Mouse (Mus musculus) adrenal gland, adult 2 months (tissue): ENCODE measurements around the gene Pltp. TPM values are rescaled to one million over a fixed set of nuclear protein-coding genes. Genes with fewer than 3 reads are reported as not detected.
A peak's percentile ranks its signal among the peaks of the same experiment; 100 is the strongest.
"Not testable (repeated sequence)": the region's sequence is repeated elsewhere in the genome, so short reads cannot be mapped to it uniquely, and the experiment has no call there.

Experiments
- DNase-seq: peaks from one replicate; pipeline ENCODE4 v3.0.0; 2021
- polyA plus RNA-seq: library from polyadenylated mRNA; depleted of rRNA; stranded (reverse); fragments of >200 nt; gene quantifications from 2 replicates; pipeline ENCODE4 v1.2.3, GENCODE M21; 2012
- total RNA-seq, 2 experiments: library from RNA; stranded (reverse); gene quantifications; 2 replicates each; pipeline ENCODE4 v1.2.3; 2021

Pltp gene
- total and polyA plus RNA-seq, 3 experiments = 21.1 to 63.9 (median 36.6) TPM

DNA sequence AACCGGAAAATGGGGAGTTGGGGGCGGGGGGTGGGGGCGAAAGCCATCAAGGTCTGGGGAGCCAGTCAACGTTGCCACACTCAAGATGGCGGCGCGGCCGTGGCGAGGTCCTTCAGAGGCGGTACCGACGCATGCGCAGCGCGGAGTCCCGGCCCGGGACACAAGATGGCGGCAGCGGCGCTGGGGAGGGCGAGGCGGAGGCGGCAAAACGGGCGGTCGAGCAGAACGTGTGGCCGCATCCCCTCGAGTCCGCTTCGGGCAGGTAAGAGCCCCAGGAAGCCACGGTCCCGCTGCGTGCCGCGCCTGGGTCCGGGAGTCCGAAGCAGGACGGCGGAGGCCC lies 21.7 kb upstream of the Pltp start, which contains the start of gene Pcif1:
Gene Pcif1, plus strand, starts transcription at position 77 of the 340 bp plus-strand sequence.
- DNase-seq = peak; percentile 95

DNA sequence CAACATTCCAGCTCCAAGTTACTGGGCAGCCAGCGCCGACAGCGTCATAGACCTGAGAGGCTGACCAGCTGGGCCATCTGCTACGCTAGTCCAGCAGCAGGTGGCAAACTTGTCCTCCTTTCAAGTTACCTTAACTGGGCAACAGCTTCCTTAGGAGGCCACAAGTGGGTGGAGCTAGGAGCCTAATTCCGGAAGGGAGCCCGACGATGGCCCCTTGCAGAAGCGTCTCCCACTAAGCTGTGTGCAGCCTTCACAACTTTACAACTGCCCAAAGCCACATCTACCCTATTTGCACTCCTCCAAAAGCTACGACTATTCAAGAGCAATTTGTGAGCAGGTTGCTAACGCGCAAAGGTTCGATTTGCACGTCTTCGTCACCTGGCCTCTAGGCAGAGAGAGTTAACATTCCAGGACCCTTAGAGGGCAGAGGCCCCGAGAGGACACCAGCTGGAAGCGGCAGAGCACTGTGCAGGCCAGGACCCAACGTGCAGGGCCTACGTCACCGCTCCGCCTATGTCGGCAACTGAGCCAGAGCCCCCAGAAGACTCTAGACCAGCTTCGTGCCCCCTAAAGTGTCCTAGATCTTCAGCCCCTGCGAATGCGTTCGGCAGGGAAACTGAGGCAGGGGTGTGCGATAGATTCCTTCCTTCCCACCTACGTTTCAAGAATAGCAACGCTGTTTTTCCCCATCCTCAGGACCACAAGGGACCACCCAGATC lies 21.2 kb upstream of the Pltp start:
- DNase-seq = peak; percentile 70

DNA sequence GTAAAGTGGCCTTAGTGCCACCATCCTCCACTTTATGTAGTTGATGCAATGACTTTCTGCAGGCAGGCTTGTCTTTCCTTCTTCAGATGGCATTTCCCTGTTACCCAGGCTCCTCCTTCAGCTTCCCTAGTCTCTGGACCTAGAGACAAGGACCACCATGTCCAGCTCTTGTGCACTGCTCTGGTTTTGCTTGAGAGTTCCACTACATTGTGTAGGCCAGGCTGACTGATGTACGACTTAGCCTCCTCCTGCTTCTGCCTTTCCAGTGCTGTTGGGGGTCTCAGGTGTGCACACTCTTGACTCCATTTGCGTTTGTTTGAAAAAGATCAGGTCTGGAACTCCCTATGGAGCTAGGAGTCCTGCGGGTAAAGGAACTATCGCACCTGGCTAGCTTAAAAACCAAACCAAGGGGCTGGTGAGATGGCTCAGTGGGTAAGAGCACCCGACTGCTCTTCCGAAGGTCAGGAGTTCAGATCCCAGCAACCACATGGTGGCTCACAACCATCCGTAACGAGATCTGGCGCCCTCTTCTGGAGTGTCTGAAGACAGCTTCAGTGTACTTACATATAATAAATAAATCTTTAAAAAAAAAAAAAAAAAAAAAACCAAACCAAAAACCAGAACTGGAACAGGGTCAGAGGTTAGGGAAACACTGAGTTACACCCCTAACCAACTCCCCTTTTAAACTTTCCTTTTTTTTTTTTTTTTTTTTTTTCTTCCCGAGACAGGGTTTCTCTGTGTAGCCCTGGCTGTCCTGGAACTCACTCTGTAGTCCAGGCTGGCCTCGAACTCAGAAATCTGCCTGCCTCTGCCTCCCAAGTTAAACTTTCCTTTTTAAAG lies 20.1 kb upstream of the Pltp start:
- not testable (repeated sequence) for DNase-seq

DNA sequence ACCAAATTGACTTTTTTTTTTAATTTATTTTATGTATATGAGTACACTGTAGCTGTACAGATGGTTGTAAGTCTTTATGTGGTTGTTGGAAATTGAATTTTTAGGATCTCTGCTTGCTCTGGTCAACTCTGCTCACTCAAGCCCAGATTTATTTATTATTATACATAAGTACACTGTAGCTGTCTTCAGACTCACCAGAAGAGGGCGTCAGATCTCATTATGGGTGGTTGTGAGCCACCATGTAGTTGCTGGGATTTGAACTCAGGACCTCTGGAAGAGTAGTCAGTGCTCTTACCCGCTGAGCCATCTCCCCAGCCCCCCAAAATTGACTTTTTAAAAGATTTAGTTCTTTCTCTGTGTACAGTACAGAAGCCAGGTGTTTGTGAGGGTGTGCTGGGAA lies 18.1 kb upstream of the Pltp start:
- DNase-seq = not testable (repeated sequence)

DNA sequence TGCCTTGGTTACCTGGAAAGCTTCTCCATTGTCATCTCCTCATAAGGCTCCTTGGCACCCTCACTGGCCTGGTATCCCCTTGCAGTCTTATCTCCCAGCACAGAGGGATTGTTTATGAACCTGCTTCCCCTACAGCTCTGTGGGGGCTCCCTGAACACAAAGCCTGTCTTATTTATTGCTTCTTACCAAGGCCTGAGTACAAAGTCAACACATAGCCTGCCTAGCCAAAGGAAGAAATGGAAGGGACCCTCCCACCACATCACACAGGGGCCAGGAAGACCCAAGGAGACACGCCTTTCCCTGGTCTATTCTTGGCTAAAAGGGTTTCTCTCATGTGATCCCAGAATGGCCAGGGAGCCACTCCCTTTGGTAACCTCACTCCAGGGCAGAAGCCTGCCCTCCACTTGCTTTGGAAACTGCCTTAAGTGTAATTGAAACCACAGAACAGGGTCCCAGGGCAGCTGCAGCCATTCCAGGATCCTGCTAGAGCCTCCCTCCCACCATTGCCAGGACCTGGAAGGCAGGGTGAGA lies 16.8 kb upstream of the Pltp start:
- DNase-seq = peak; percentile 35

DNA sequence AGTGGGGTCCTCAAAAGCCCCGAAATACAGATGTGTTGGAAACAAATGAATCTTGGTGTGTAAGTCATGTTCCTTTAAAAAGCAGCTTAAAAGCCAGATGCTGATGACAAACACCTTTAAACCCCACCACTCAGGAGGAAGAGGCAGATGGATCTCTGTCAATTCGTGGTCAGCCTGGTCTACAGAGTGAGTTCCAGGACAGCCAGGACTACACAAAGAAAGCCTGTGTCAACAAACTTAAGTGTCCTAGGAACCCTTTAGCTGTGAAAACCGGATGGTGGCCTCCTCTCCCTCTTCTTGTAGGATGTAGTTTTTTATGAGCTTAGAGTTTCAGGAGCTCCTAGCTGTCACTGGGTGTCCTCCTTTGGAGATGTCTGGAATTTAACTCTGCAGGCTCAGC lies 16.1 kb upstream of the Pltp start:
- DNase-seq = no peak

DNA sequence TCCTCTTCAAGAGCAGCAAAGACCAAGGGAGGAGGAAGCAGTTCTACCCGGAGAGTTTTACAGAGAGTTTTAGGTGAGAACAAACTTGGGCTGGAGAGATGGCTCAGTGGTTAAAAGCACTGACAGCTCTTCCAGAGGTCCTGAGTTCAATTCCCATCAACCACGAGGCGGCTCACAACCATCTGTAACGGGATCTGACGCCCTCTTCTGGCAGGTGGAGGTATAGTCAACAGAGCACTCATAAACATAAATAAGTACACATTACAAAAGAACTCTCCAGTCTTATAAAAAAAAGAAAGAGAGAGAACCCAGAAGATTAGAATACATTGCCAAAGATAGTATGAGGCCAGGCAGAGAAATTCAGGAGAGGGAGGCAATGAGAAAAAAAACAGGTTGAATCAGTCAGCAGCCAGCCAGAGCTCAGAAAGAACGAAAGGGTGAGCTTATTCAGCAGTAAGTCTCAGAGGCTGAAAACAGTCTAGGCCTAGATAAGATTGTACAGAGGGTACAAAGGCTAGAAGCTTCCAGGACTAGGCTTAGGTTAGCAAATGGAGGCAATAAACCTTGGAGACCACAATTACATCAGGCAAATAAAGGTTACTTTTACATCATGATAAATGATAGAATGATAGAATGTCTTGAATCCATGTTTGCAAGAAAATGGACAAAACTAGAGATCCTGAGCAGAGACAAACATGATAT lies 14.2 kb upstream of the Pltp start:
- DNase-seq = no peak

DNA sequence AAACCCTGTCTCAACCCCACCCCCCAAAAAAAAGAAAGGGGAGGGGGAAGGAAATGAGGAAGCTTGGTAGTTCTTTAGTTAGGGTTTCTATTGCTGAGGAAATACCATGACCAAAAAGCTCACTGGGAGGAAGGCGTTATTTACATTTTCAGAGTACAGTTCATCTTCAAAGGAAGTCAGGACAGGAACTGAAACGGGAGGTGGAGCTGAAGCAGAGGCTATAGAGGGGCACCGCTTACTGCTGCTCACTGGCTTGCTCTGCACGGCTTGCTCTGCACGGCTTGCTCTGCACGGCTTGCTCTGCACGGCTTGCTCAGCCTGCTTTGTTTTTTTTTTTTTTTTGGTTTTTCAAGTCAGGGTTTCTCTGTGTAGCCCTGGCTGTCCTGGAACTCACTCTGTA lies 11.0 kb upstream of the Pltp start:
- DNase-seq = no peak

DNA sequence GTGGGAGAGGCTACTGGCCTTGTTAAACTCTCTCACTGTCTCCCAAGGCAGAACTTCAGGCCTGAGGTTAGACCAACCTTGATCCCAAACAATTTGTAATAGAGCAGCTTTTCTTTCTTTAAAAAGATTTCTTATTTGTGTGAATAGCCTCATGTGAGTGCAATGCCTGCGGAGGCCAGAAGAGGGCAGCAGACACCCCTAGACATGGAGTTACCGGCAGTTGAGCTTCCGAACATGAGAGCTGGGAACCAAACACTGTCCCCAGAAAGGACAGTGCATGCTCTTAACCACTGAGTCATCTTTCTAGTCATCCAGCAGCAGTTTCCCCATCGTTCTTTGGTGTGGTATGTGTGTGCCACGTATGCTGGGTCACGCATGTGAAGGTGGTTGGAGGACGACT lies 10.1 kb upstream of the Pltp start:
- no peak for DNase-seq

DNA sequence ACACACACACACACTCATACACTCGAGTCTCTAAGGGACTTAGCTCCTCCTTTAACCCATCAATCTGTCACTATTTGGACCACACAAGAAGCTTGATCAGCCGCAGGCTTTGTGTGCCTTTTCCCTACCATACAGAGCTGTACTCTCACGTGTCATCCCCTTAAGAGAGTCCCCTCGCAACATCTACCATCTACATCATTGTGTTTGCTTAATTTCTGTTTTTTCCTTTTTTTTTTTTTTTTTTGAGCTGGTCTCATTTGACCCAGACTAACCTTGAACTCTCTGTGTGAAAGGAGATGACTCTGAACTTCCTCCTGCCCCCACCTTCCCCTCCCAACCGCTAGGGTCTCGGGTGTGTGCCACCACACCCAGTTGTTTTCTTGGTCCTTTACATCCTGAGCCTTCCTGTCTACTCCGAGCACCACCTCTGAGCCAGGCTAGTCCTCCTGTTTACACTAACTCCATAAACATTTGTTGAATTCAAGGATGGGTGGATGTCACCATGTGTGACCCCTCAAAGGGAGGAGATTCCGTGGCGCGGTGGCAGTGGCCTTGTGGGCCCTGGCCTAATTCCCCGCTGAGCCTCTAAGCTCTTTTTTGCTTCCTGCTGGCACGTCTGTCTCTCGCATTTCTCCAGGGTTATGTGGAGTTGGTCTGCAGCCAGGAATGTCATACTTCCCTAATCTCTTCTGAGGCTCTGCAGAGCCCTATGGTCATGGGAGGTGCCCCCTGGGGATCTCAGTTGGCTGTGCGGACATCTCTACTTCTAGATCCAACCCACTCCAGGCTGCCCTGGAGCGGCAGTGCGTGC lies 9.4 kb upstream of the Pltp start:
- DNase-seq = peak; percentile 83

DNA sequence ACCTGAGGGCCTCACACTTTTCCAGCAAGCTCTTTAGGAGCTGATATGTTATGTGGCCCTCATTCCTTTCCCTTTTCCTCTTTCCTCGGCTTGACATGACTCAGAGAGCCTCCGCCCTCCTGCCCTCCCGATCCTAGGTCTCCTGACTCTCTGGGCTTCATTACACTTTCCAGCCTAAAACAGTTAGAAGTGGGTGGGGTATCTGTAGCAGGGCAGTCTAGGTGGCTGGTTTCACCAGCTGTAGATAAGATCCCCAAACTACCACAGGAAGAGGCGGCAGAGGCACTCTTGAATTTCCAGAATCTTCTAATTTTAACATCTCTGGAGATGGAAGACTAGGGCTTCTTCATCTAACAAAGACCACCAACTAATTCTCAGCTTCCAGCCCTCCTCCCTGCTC lies 7.1 kb upstream of the Pltp start:
- no peak for DNase-seq

DNA sequence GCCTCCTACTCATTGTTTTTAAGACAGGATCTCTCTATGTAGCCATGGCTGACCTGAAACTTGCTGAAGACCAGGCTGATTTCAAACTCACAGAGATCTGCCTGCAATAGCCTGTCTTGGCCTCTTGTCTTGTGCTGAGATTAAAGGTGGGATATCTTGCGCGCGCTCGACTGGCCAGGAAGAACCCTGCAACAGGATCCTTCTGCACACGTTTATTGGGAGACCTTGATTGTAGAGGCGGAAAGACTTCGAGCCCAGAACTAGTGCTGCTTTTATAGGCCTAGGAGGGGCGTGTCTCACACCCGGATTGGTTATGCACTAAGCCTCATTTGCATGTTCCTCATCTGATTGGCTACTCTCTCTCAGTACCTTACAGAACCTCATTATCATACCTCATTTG lies 5.9 kb upstream of the Pltp start:
- not testable (repeated sequence) for DNase-seq

DNA sequence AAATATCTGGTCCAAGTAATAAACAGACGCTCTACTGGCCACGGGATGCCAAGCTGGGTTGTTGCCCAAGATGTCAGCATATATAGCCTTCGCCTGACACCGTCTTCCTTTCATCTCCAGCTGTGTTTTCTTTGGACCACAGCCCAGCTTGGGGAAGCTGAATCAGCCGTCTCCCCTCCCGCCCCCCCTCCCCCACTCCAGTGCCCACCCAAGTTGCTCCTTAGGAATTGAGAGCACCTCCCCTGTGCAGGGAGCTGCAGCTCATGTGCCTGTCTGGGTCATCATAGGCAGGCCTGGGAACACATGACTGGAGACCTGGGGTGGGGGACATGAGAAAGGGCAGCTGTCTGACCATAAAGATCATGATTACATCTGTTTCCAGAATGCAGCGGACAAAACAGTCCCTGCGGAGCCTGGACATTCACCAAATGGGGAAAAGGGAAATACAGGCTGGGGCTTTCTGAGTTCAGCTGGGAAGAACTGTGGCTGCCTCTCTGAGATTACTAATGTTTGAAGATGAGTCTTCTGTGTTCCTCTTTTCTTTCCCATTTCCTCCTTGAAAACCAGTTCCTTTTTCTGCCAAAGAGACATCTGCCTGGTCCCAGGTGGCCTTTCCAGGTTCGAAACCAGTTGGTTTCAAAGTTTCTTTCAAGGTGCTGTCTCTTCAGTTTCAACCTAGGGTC lies 4.8 kb upstream of the Pltp start:
- peak; percentile 79 for DNase-seq

DNA sequence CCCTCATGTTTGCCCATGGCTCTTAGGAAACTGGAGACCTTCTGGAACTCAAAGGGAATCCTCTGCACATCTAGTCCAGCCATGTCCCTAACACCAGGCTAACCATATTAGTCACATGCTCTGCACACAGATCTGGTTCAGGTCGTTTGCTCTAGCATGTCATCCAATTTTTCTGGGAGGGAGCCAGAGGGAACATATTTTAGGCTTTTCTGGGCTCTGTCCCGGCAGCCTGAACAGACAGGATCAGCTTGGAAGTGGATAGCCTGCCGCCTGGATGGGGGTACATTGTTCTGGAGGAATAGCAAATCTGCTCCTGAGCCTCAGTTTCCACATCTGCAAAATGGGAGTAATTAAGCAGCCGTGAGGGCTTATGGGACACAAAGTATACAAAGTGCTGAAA lies 3.6 kb upstream of the Pltp start:
- DNase-seq = no peak

DNA sequence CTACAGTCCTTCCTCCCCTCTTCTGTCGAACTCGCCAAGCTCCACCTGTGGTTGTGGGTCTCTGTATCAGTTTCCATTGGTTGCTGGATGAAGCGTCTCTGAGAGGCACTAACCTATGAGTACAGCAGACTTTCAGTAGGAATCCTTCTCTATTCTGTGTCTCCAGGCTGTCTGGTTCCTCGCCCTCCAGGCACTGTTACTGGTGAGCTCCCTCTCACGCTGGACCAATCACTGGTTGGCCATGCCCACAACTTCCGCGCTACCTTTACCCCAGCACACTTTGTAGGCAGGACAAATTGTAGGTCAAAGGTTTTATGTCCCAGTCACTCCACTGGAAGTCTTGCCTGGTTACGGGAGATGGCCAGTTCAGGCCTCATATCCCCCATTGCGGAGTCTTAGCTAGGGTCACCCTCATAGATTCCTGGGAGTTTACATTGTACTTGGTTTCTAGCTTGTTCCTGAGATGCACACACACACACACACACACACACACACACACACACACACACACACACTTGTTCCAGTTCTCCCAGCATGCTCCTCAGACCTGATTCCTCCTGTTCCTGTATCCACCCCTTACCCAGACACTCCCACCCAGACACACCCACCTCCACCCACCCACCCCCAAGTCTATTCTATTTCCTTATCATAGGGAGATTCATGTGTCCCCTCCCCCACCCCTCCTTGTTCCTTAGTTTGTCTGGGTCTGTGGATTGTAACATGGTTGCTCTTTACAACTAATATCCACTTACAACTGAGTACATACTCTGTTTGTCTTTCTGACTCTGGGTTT lies 2.3 kb upstream of the Pltp start:
- no peak for DNase-seq

DNA sequence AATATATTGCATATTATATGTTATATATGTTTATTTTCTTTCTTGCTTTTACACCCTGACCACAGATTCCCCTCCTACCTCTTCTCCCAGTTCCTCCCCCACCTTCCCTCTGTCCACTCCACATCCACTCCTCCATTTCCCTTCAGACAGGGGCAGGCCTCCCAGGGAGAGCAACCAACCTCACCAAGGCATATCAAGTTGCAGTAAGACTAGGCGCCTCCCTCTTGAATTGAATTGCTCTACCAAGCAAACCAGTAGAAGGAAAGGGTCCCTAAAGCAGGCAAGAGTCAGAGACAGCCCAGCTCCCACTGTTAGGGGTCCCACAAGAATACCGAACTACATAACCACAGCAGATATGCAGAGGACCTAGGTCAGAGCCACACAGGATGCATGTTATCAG lies 1.6 kb upstream of the Pltp start:
- DNase-seq = no peak

DNA sequence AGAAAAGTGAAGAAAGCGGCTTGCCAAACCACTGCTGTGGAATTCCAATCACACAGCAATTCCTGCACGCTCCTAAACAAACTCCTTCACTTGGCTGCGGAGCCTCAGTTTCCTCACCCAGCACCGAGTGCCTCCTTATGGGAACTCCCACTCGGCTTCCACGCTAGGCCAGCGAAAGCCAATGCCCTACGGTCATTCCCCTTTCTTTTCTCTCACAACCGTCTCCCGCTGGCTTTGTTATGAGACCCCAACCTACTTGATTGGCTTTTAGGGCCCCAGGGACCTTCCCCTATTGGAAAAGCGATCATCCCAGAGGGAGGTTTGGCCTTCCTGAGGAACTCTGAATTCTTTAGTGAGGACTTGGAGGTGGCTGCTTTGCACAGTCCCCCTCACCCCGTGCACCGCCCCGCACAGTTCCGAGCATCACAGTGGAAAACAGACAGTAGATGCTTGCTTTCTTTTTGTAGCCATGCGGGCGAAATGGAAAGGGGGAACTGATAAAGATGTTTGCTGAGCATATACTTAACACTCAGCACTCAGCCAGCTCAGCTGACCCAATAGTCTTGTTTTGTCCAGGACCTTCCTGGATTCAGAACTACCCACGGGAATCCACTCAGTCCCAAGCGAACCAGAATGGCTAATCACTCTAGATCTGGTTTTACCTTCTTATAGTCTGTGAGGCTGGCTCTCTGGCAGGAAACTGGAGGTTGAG lies 487 bp upstream of the Pltp start:
- no peak for DNase-seq

DNA sequence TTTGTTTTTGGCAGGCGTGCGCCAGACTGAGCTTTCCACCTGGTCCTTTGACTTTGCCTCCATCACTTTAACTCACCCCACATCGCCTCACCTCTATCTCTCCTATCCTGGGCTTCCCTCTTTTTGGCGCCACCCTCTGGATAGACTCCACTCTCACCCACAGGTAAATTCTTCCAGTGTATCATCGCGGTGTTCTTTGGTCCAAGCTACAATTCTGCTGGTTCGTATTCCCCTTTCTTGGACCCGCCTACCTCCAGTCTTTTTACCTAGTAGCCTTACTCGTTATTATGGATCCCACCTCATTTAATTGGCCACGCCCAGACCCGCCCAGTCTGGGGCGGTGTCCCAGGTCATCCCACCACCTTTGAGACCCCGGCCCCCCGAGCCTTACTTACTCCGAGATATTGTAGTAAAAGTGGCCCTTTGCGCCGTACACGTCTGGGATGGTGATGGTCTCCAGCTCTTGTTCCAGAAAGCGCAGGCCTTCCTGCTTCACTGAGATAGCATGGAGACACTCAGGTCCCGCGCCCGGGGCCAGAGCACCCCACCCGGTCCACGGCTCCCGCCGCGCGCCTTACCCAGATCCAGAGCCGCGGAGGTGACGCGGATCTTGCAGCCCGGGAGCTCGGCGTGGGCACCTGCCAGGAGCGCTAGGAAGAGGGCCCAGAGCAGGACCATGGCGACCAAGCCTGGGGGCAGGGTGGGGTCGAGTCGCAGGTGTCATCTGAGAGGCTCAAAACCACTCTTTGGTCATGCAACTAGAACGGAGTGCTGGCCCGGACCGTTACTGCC lies 1.0 kb downstream of the Pltp start:
- DNase-seq = peak; percentile 40

DNA sequence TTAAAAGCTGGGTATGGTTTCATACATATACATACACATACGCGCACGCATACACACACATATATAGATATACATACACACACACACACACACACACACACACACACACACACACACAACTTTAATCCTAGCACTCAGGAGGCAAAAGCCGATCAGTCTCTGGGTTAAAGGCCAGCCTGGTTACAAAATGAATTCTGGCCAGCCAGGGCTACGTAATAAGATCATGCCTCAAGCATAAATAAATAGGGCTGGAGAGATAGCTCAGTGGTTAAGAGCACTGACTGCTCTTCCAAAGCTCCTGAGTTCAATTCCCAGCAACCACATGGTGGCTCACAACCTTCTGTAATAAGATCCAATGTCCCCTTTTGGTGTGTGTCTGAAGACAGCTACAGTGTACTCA lies 1.9 kb downstream of the Pltp start:
- not testable (repeated sequence) for DNase-seq
